Mouse (Mus musculus): Measurements from ENCODE around the gene Anxa1. TPM values are rescaled to one million over a fixed set of nuclear protein-coding genes. Genes with fewer than 3 reads are reported as not detected.

The Anxa1 gene
- polyA plus RNA-seq (2017; shearing (Covaris generic)), result 6.5 TPM

DNA sequence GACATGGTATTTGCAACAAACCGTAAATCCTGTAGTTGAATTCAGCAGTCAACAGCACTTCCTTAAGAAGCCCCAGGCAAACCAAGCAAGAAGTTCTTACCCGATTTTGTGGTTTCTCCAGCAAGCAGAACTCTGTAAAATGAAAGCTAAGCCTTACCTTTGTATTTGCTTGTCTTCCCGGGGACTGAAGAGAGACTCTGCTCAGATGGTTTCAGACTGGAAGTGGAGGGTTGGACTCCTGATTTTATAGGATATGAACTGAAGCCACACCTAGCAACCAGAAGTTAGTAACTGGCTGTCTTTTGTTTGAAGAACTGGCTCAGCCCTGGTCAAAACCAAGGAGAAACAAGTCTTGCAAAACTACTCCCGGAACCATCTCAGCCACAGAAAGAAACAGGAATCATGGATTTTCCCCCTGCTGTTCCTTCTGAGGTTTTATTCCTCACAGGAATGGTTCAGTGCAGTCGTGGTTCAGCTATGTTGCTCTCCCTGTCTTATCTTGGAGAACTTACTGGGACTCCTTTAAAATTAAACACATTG is at the start of gene Anxa1:
Anxa1 (minus strand) TSS at position 490 of the 540 bp plus-strand sequence.

Other genes with a start within 250 kb of the Anxa1 start
- 0.44 TPM for gene Aldh1a1, start 101.8 kb upstream of the Anxa1 start, polyA plus RNA-seq (2017; shearing (Covaris generic))